Mouse (Mus musculus) spleen, adult 2 months (tissue): ENCODE measurements at regions not wholly inside any gene's neighbourhood (a gene's known extent, or its start where the extent isn't known, plus 50 kb on each side); places are given as distances from the start of the nearest gene placed in this dataset.

Source experiments
- CTCF ChIP-seq: fragments of 200-500 bp; IDR thresholded peaks from 2 replicates; pipeline ENCODE4 v1.5.1; 2011; ENCODE audit warnings: mild to moderate bottlenecking, inconsistent platforms; ENCODE audit not compliant: insufficient read depth, insufficient read length, insufficient replicate concordance; ENCODE audit errors: extremely low read depth
- POLR2A ChIP-seq: fragments of 200-500 bp; IDR thresholded peaks from 2 replicates; pipeline ENCODE4 v1.6.1; 2011; ENCODE audit warnings: low read depth, low read length, inconsistent platforms

DNA sequence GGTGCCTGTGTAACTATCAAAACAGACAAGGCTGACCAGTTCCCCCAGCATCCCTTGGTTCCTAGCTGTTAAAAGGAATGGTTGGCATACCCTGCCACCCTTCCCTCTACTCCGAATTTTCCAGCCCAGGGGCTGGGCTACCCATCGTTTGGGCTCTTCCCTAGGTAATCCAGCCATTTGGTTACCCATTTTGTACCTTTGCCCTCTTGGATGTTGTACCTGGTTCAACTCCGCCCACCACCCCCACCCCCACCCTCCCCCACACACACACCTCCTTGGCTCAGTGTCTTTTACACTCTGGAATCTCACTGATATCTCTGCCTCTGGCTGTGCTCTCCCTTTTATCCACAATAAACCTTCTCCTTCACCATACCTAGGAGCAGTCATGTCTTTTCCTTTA lies 271.6 kb upstream of the Cdh4 start:
- TF ChIP-seq CTCF (no peak), POLR2A (no peak)
